9 mouse cellular contexts compared by ENCODE assay signal in the genomic region with DNA sequence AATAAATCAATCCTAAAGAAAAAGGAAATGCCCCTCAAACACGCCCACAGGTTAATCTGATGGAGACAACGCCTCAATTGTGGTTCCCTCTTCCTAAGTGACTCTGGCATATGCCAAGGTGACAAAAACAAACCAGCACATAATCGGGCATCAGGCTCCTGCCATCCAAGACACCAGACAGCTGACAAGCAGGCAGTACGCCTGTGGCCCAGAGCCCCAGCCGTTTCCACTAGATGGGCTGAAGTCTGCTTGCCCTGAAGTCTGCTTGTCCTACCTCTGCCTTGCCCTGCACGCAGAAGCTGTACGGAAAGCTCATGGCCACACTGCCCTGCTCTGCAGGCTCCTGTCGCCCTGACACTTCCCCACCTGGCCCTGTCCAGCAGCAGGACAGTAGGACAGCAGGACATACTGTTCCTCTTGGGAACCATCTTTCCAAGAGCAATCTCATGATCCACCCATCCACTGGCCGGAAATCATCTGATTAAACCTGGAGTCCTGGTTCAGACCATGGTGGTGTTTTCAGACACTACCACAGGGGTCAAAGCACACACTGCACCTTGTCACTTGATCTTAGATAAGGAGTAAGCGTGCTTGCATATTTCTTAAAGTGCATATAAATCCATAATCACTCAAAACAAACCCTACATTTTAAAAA. TPM values are rescaled to one million over a fixed set of nuclear protein-coding genes. Genes with fewer than 3 reads are reported as not detected.
DNase-seq lines count a peak whose midpoint lies in the region; ATAC-seq and TF ChIP-seq lines count a peak whose summit lies in the region.
"Had no signal": no experiment of that assay in that cellular context is flagged by ENCODE, and none has a peak within 500 bp of the region (broad histone marks: within the 10 kb centered on the region; RNA-seq: fewer than 3 reads in every experiment).

No protein-coding gene starts in this region.

- H3K27ac ChIP-seq in kidney, adult 2 months (ENCODE audit: insufficient read depth, low read depth, low read length): peak overlapping the region; percentile 58; the same call in 1 of the 2 replicates
- H3K27ac ChIP-seq in MEL (ENCODE audit: control insufficient read depth, low read depth, low read length): no peak overlapping the region
- peak overlapping the region; percentile 88 for H3K27ac ChIP-seq in heart, embryonic 16.5 days (ENCODE audit: low read length)
- peak overlapping the region; percentile 85 for H3K27ac ChIP-seq in macrophage
- no peak overlapping the region for H3K27ac ChIP-seq in cerebellum, adult 2 months (ENCODE audit: insufficient read depth, low read length)

- TF ChIP-seq POLR2A in kidney, adult 2 months (IDR thresholded peaks at IDR 0.05; ENCODE audit: low read depth, low read length): no peak
- no peak for TF ChIP-seq POLR2A in MEL (IDR thresholded peaks at IDR 0.05; ENCODE audit: control insufficient read depth in 1 of 2, insufficient read depth in 1 of 2, low read depth in 1 of 2, low read length in 2 of 2, poor library complexity in 1 of 2)
- TF ChIP-seq POLR2A in cerebellum, adult 2 months (IDR thresholded peaks at IDR 0.05; ENCODE audit: borderline replicate concordance, insufficient read depth, low read length): no peak

- no peak overlapping the region for H3K9ac ChIP-seq in MEL (ENCODE audit: control insufficient read depth, low read depth, low read length, poor library complexity, severe bottlenecking)
- H3K9ac ChIP-seq in heart, embryonic 16.5 days (ENCODE audit: low read length): peak overlapping the region; percentile 41

- TF ChIP-seq CTCF in kidney, adult 2 months (conservative IDR thresholded peaks at IDR 0.05; ENCODE audit: insufficient read depth, insufficient read length, low read depth, low read length): no peak
- no peak for TF ChIP-seq CTCF in MEL (IDR thresholded peaks at IDR 0.05 in 2 of 3, conservative IDR thresholded peaks at IDR 0.05 in 1 of 3; ENCODE audit: control insufficient read depth in 1 of 3, insufficient read depth in 1 of 3, low read depth in 2 of 3, low read length in 3 of 3, poor library complexity in 1 of 3, severe bottlenecking in 1 of 3)
- no peak for TF ChIP-seq CTCF in cerebellum, adult 2 months (IDR thresholded peaks at IDR 0.05; ENCODE audit: borderline replicate concordance, insufficient read depth, low read depth, low read length)

- H3K36me3 ChIP-seq in kidney, adult 2 months (ENCODE audit: control insufficient read depth, insufficient read depth, low read length): no peaks in the 10 kb centered on the region
- H3K36me3 ChIP-seq in MEL (ENCODE audit: control insufficient read depth in 1 of 2, insufficient read depth in 2 of 2, low read length in 2 of 2): peaks cover 0 to 25% of the 10 kb centered on the region in 2 experiments; a peak in 2 of 4 replicates
- H3K36me3 ChIP-seq in heart, embryonic 16.5 days (ENCODE audit: control insufficient read depth, insufficient read depth): peaks cover 13% of the 10 kb centered on the region
- no peaks in the 10 kb centered on the region for H3K36me3 ChIP-seq in macrophage (ENCODE audit: inconsistent target)

- no peaks in the 10 kb centered on the region for H3K27me3 ChIP-seq in kidney, adult 2 months (replicated peaks; ENCODE audit: control insufficient read depth, insufficient read depth, low read length)
- no peaks in the 10 kb centered on the region for H3K27me3 ChIP-seq in MEL (ENCODE audit: control insufficient read depth in 1 of 2, insufficient read depth in 2 of 2, low read length in 2 of 2)
- no peaks in the 10 kb centered on the region for H3K27me3 ChIP-seq in heart, embryonic 16.5 days (ENCODE audit: control insufficient read depth, insufficient read depth, low read length)
- no peaks in the 10 kb centered on the region for H3K27me3 ChIP-seq in cerebellum, adult 2 months (ENCODE audit: control insufficient read depth, insufficient read depth, low read length)
- H3K27me3 ChIP-seq: Patski had no signal

- TF ChIP-seq RAD21 in MEL (IDR thresholded peaks at IDR 0.05; ENCODE audit: low read depth, low read length): no peak

- peaks cover 56% of the 10 kb centered on the region for H3K4me1 ChIP-seq in kidney, adult 2 months (ENCODE audit: control insufficient read depth, insufficient read depth, low read length)
- H3K4me1 ChIP-seq in MEL (ENCODE audit: control insufficient read depth in 1 of 2, insufficient read depth in 2 of 2, low read length in 2 of 2): peaks cover 12 to 26% of the 10 kb centered on the region in 2 experiments
- peaks cover 29% of the 10 kb centered on the region for H3K4me1 ChIP-seq in heart, embryonic 16.5 days (ENCODE audit: control insufficient read depth, insufficient read depth, low read length)
- H3K4me1 ChIP-seq in cerebellum, adult 2 months (ENCODE audit: control insufficient read depth, insufficient read depth, low read length): peaks cover 10% of the 10 kb centered on the region

- H3K4me2 ChIP-seq in heart, embryonic 16.5 days (ENCODE audit: low read depth, low read length): no peak overlapping the region

- no peaks in the 10 kb centered on the region for H3K9me3 ChIP-seq in MEL (replicated peaks; ENCODE audit: insufficient read depth, low read length)
- peaks cover 9% of the 10 kb centered on the region for H3K9me3 ChIP-seq in heart, embryonic 16.5 days (replicated peaks; ENCODE audit: control insufficient read depth, low read length)

- no peak overlapping the region for H3K4me3 ChIP-seq in kidney, adult 2 months (ENCODE audit: insufficient read depth, low read depth, low read length)
- H3K4me3 ChIP-seq in MEL (ENCODE audit: control insufficient read depth in 1 of 2, insufficient read depth in 1 of 2, low read depth in 2 of 2, low read length in 2 of 2) (no peak overlapping the region), macrophage (ENCODE audit: inconsistent target) (no peak overlapping the region)
- no peak overlapping the region for H3K4me3 ChIP-seq in heart, embryonic 16.5 days (ENCODE audit: low read length)
- H3K4me3 ChIP-seq in cerebellum, adult 2 months (replicated peaks; ENCODE audit: insufficient read depth, low read depth, low read length): no peak overlapping the region

- no peak for DNase-seq in kidney, adult 2 months
- no peak for DNase-seq in kidney, adult 8-10 months
- DNase-seq in MEL (ENCODE audit: low read depth, low spot score): peak; percentile 69
- no peak for DNase-seq in frontal cortex, postnatal 10 days (ENCODE audit: low spot score in 2 of 2)
- DNase-seq in cerebellum, adult 2 months: no peak

- peak; percentile 26; the same call in 1 of the 2 replicates for ATAC-seq in heart, embryonic 16.5 days (replicated peaks; ENCODE audit: extremely low read depth, insufficient read depth, low FRiP score)
- no peak for ATAC-seq in CD4-positive, CD25-positive, alpha-beta regulatory T cell, adult 4 months
- ATAC-seq: Patski had no signal

- H3K79me2 ChIP-seq in MEL (ENCODE audit: control insufficient read depth, insufficient read depth, low read length, poor library complexity) (no peaks in the 10 kb centered on the region), macrophage (ENCODE audit: inconsistent target) (peaks cover 37% of the 10 kb centered on the region)

- WGBS in kidney, adult 2 months: 58% methylated on average over 10 of the region's 10 CpGs
- 58% methylated on average over 10 of the region's 10 CpGs for whole genome bisulfite sequencing in heart, embryonic 16.5 days
- WGBS in macrophage (ENCODE audit: missing documents): 38% methylated on average over 10 of the region's 10 CpGs
- WGBS in cerebellum, adult 2 months: 57% methylated on average over 10 of the region's 10 CpGs

- peak; percentile 30 to 52; a peak in 3 of 4 replicates for TF ChIP-seq EP300 in MEL (IDR thresholded peaks at IDR 0.05; ENCODE audit: low read depth in 1 of 2, low read length in 2 of 2)

TF ChIP-seq in MEL, 35 proteins besides CTCF, POLR2A, EP300 and RAD21:
- TF ChIP-seq POLR2AphosphoS2 (IDR thresholded peaks at IDR 0.05; ENCODE audit: low read length) (no peak), ETS1 (IDR thresholded peaks at IDR 0.05; ENCODE audit: low read depth, low read length) (peak; percentile 66), SIN3A (IDR thresholded peaks at IDR 0.05; ENCODE audit: low read length) (peak; percentile 60; the same call in 1 of the 2 replicates), GATA1 (IDR thresholded peaks at IDR 0.05; ENCODE audit: low read depth, low read length) (peak; percentile 62; the same call in 1 of the 2 replicates), MEF2A (IDR thresholded peaks at IDR 0.05; ENCODE audit: extremely low read depth, insufficient replicate concordance, low read depth, low read length, poor library complexity, severe bottlenecking) (no peak), RCOR1 (IDR thresholded peaks at IDR 0.05; ENCODE audit: low read depth, low read length) (peak; percentile 73; the same call in 1 of the 2 replicates), USF1 (IDR thresholded peaks at IDR 0.05; ENCODE audit: low read depth, low read length) (no peak)

RNA-seq across cellular contexts. Expression of a gene that starts 17.9 kb away (rescaled TPM):
- 29.2 and 34.5 TPM in 2 replicates for polyA plus RNA-seq in kidney, adult 2 months (2012; rRNA removed)
- total RNA-seq in MEL (2012; rRNA removed): 19.6 and 22.8 TPM in 2 replicates
- polyA plus RNA-seq in MEL (2012; ENCODE audit: insufficient read depth in 1 of 2, insufficient read length in 2 of 2, low read depth in 1 of 2, low replicate concordance in 2 of 2, missing spikeins in 1 of 2) (10 to 100 TPM in 1 of 2 experiments, not detected in 1; 23.3 TPM), macrophage (2018) (14.6 to 32.7 TPM (median 19.5 TPM) in 3 replicates)
- polyA plus RNA-seq in heart, embryonic 16.5 days (2015; fragmentation: Nextera tagmentation; extraction: Ambion mirVana): 10.1 and 10.9 TPM in 2 replicates
- 10 to 100 TPM; 11.2 to 70.8 (median 52.8) TPM for total RNA-seq in macrophage (2018; cell fraction: chromatin; rRNA removed)
- 10 to 100 TPM; 11.2 to 24.0 (median 18.6) TPM for total RNA-seq in macrophage (2018; cell fraction: cytosol; rRNA removed)
- 100 to 1,000 TPM in 1 of 26 experiments, 10 to 100 TPM in 24, 1 to 10 TPM in 1; 9.8 to 112 (median 34.5) TPM for total RNA-seq in macrophage (2018; cell fraction: nucleus; rRNA removed)
- polyA plus RNA-seq in cerebellum, adult 2 months (2012; rRNA removed): 68.4 and 70.8 TPM in 2 replicates
- 1 to 10 TPM; 1.7 to 2.7 TPM for polyA plus RNA-seq in CD4-positive, CD25-positive, alpha-beta regulatory T cell, adult 4 months (2017; shearing (Covaris generic))

Comparison
In these comparisons a context has a peak if more than half of its experiments do, and no peak if none do; other contexts are left out.
1. H3K27ac ChIP-seq: peak in kidney, adult 2 months (single experiment), heart, embryonic 16.5 days (single experiment) and macrophage (single experiment); none in MEL (single experiment) and cerebellum, adult 2 months (single experiment).